ENCODE assay signal across 1 mouse cellular context in the genomic region with DNA sequence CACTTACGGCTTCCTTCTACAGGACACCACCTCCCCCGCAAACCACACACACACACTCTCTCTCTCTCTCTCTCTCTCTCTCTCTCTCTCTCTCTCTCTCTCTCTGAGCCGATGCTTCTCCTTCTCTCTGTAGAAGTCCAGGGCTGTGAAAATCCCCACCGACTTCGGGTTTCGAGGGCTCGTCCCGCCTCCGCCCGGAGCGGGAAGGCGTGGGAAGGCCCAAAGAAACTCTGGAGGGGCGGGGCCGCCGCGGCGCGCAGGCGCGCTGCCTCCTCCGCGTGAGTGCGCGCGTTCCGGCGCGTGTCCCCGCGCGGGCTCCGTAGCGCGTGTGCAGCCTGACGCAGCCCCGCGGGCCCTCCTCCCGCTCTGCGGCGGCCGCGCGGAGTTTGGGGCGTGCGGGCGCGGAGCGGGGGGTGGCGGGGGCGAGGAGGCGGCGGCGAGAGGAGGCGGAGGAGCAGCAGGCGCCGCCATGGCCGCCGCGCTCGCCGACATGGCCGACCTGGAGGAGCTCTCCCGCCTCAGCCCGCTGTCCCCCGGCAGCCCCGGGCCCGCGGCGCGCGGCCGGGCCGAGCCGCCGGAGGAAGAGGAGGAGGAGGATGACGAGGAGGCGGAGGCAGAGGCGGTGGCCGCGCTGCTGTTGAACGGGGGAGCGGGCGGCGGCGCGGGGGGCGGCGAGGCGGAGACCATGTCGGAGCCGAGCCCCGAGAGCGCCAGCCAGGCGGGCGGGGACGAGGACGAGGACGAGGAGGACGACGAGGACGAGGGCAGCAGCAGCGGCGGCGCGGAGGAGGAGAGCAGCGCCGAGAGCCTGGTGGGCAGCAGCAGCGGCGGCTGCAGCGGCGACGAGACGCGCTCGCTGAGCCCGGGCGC.
TF ChIP-seq lines count a peak whose summit lies in the region.

No protein-coding gene starts in this region.

TF ChIP-seq in MEL, 35 proteins besides CTCF, POLR2A, EP300 and RAD21 (continued from another document):
- TF ChIP-seq NRF1 (IDR thresholded peaks at IDR 0.05; ENCODE audit: insufficient read depth, low read depth, low read length, poor library complexity, severe bottlenecking) (peak; percentile 85), UBTF (IDR thresholded peaks at IDR 0.05; ENCODE audit: borderline replicate concordance, insufficient read depth, low read depth, low read length) (no peak), USF2 (IDR thresholded peaks at IDR 0.05; ENCODE audit: borderline replicate concordance in 1 of 2, insufficient read depth in 1 of 2, low read depth in 1 of 2, low read length in 2 of 2) (no peak), TCF12 (IDR thresholded peaks at IDR 0.05; ENCODE audit: low read depth, low read length) (peak; percentile 36), ZNF384 (IDR thresholded peaks at IDR 0.05; ENCODE audit: low read depth, low read length) (no peak), MYB (IDR thresholded peaks at IDR 0.05; ENCODE audit: low read depth, low read length) (no peak), RCOR1 (IDR thresholded peaks at IDR 0.05; ENCODE audit: low read depth, low read length) (no peak), BHLHE40 (IDR thresholded peaks at IDR 0.05; ENCODE audit: borderline replicate concordance, low read depth, low read length) (no peak), ETS1 (IDR thresholded peaks at IDR 0.05; ENCODE audit: low read depth, low read length) (0 out of 2 replicates have a peak, but pooled peaks have one; percentile 15), TBP (IDR thresholded peaks at IDR 0.05; ENCODE audit: low read depth, low read length) (peak; percentile 39; the same call in 1 of the 2 replicates), MXI1 (IDR thresholded peaks at IDR 0.05; ENCODE audit: low read depth, low read length) (peak; percentile 78)
TF ChIP-seq in MEL: peak in this region for 13.
